Mouse (Mus musculus) forebrain, embryonic 14.5 days (tissue): ENCODE data around the gene Fgf14. TPM values are rescaled to one million over a fixed set of nuclear protein-coding genes. Genes with fewer than 3 reads are reported as not detected.
A peak's percentile ranks its signal among the peaks of the same experiment; 100 is the strongest.
"Not testable (repeated sequence)": the region's sequence is repeated elsewhere in the genome, so short reads cannot be mapped to it uniquely, and the experiment has no call there.

Experiments
- ATAC-seq: fragments of 200-750 bp; cut with Nextera tagmentation; 2 replicates; pipeline ENCODE4 v1.8.0; 2017; ENCODE audit warnings: mild to moderate bottlenecking, moderate library complexity
- DNase-seq: peaks from one replicate; pipeline ENCODE4 v3.0.0-alpha.2; 2015; ENCODE audit warnings: low spot score
- H3K27ac ChIP-seq: fragments of 300-500 bp; sonication (generic); 2 replicates; pipeline ENCODE4 v1.5.1; 2014; ENCODE audit warnings: low read depth, mild to moderate bottlenecking, control low read depth, low read length, moderate library complexity
- H3K27me3 ChIP-seq: fragments of 300-500 bp; sonication (generic); replicated peaks from 2 replicates; pipeline ENCODE4 v1.6.1; 2014; ENCODE audit warnings: low read length, control low read depth, mixed read lengths; ENCODE audit not compliant: control insufficient read depth, insufficient read depth
- H3K36me3 ChIP-seq: fragments of 300-500 bp; sonication (generic); 2 replicates; pipeline ENCODE4 v1.6.1; 2014; ENCODE audit warnings: low read length, control low read depth; ENCODE audit not compliant: control insufficient read depth, insufficient read depth
- H3K4me1 ChIP-seq: fragments of 300-500 bp; sonication (generic); 2 replicates; pipeline ENCODE4 v1.6.1; 2014; ENCODE audit warnings: antibody characterized with exemption, low read length, control low read depth; ENCODE audit not compliant: control insufficient read depth, insufficient read depth
- H3K4me2 ChIP-seq: fragments of 300-500 bp; sonication (generic); 2 replicates; pipeline ENCODE4 v1.6.1; 2014; ENCODE audit warnings: mild to moderate bottlenecking, control low read depth, low read length
- H3K4me3 ChIP-seq: fragments of 300-500 bp; sonication (generic); 2 replicates; pipeline ENCODE4 v1.5.1; 2014; ENCODE audit warnings: low read depth, low read length, control low read depth
- H3K9ac ChIP-seq: fragments of 300-500 bp; sonication (generic); 2 replicates; pipeline ENCODE4 v1.6.1; 2014; ENCODE audit warnings: mild to moderate bottlenecking, low read length, control low read depth, moderate library complexity
- H3K9me3 ChIP-seq: fragments of 300-500 bp; sonication (generic); replicated peaks from 2 replicates; pipeline ENCODE4 v1.6.1; 2016; ENCODE audit warnings: low read length, control low read depth, mixed read lengths; ENCODE audit not compliant: control insufficient read depth
- WGBS: fragments of 180-500 bp; shearing (Covaris S2); extraction: QIAGEN DNeasy Blood & Tissue Kit; methylation state at CpG from one replicate; pipeline ENCODE4 v1.1.7; 2014; 5-methylcytosine and 5-hydroxymethylcytosine counted together
- polyA plus RNA-seq: library from polyadenylated mRNA; unstranded; fragments of >200 nt; fragmentation: Nextera tagmentation; extraction: Ambion mirVana; gene quantifications from 2 replicates; pipeline ENCODE4 v1.2.1, GENCODE M21; 2014

Fgf14 gene
- polyA plus RNA-seq, 1 experiment from 2014 or later: 18.9 TPM

GRCm38 (mm10) chr14:124439298-124439697, 237.6 kb downstream of the Fgf14 start:
- not testable (repeated sequence) for H3K4me2 ChIP-seq, H3K9ac ChIP-seq, ATAC-seq, H3K4me1 ChIP-seq, DNase-seq, H3K27me3 ChIP-seq, H3K27ac ChIP-seq, H3K4me3 ChIP-seq, H3K9me3 ChIP-seq, H3K36me3 ChIP-seq
- 45% methylated on average over 3 of the region's 3 CpGs for WGBS

- no peak for DNase-seq
- no peaks in the 10 kb centered on the region for H3K27me3 ChIP-seq
- no peaks in the 10 kb centered on the region for H3K9me3 ChIP-seq
- H3K36me3 ChIP-seq: no peaks in the 10 kb centered on the region
- no peak overlapping the region for H3K4me2 ChIP-seq
- no peak for ATAC-seq
- H3K4me1 ChIP-seq: no peaks in the 10 kb centered on the region
- no peak overlapping the region for H3K4me3 ChIP-seq
- H3K9ac ChIP-seq: no peak overlapping the region
- 82% methylated on average over 2 of the region's 2 CpGs for WGBS
- H3K27ac ChIP-seq: no peak overlapping the region
Measured at GRCm38 (mm10) chr14:124411890-124412289, 265.0 kb downstream of the Fgf14 start.

- whole genome bisulfite sequencing: 3% methylated on average over 1 of the region's 1 CpGs
- Histone ChIP-seq H3K27ac (no peak overlapping the region), H3K9me3 (no peaks in the 10 kb centered on the region), H3K4me3 (no peak overlapping the region), H3K9ac (no peak overlapping the region), H3K4me1 (no peaks in the 10 kb centered on the region), H3K36me3 (no peaks in the 10 kb centered on the region), H3K4me2 (no peak overlapping the region), H3K27me3 (no peaks in the 10 kb centered on the region)
- DNase-seq (peak; percentile 72), ATAC-seq (peak; percentile 48; the same call in 1 of the 2 replicates)
Measured at GRCm38 (mm10) chr14:124410945-124411344, 266.0 kb downstream of the Fgf14 start.

GRCm38 (mm10) chr14:124328391-124328790, 348.5 kb downstream of the Fgf14 start:
- no peaks in the 10 kb centered on the region for H3K4me1 ChIP-seq
- no peak overlapping the region for H3K4me3 ChIP-seq
- no peak overlapping the region for H3K9ac ChIP-seq
- no peaks in the 10 kb centered on the region for H3K9me3 ChIP-seq
- no peaks in the 10 kb centered on the region for H3K27me3 ChIP-seq
- ATAC-seq (no peak), DNase-seq (no peak)
- no peaks in the 10 kb centered on the region for H3K36me3 ChIP-seq
- no peak overlapping the region for H3K4me2 ChIP-seq
- no peak overlapping the region for H3K27ac ChIP-seq

DNA sequence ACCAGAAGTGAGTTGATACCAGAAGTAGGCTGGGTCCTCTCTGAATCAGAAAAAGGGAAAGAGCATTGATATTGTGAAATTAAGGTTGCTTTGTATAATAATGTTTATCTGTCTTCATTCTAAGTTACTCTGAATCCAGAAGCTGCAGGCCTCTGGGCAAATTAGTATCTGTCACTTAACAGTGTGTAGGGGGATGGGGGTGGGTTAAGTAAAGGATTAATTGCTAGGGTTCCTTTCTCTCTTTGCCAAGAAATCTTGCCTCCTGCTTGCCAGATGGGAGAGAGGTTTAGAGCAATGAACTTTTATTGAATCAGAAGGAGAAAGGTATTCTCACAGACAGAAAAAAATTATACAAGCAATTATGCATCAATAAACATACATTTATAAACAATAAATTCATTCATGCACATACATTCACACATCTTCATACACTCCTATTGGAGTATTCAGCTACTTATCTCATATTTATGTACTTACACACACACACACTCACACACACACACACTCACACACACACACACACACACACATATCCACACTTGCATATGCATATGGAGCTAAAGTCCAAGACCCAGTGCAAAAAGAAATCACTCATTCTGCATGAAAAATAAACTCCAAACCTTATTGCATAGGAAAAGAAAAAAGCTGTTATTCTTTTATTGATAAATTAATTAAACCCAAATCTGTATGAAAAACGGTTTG, 357.8 kb downstream of the Fgf14 start:
- peak; percentile 95 for ATAC-seq
- Histone ChIP-seq H3K4me3 (no peak overlapping the region), H3K9me3 (no peaks in the 10 kb centered on the region), H3K36me3 (no peaks in the 10 kb centered on the region), H3K4me1 (no peaks in the 10 kb centered on the region), H3K27me3 (no peaks in the 10 kb centered on the region), H3K27ac (0 out of 2 replicates have a peak overlapping the region, but pooled peaks have one; percentile 33), H3K9ac (no peak overlapping the region), H3K4me2 (no peak overlapping the region)
- peak; percentile 83 for DNase-seq
- 26% methylated on average over 1 of the region's 1 CpGs for whole genome bisulfite sequencing

- no peak overlapping the region for H3K27ac ChIP-seq
- H3K4me2 ChIP-seq: no peak overlapping the region
- no peaks in the 10 kb centered on the region for H3K9me3 ChIP-seq
- ATAC-seq (no peak), DNase-seq (no peak)
- H3K4me3 ChIP-seq: no peak overlapping the region
- 91% methylated on average over 2 of the region's 2 CpGs for WGBS
- no peaks in the 10 kb centered on the region for H3K27me3 ChIP-seq
- H3K36me3 ChIP-seq: no peaks in the 10 kb centered on the region
- no peak overlapping the region for H3K9ac ChIP-seq
- no peaks in the 10 kb centered on the region for H3K4me1 ChIP-seq
Measured at GRCm38 (mm10) chr14:124315513-124315912, 361.4 kb downstream of the Fgf14 start.

DNA sequence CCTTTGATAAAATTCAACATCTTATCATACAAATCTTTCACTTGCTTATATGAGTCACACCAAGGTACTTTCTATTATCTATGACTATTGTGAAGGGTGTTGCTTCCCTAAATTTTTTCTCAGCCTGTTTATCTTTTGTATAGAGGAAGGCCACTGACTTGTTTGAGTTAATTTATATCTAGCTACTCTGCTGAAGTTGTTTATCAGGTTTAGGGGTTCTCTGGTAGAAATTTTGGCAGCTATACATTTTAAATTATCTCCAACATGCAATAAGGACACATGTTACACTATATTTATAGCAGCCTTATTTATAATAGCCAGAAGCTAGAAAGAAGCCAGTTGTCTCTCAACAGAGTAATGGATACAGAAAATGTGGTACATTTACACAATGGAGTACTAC, 389.9 kb downstream of the Fgf14 start:
- H3K36me3 ChIP-seq: no peaks in the 10 kb centered on the region
- no peak overlapping the region for H3K4me2 ChIP-seq
- no peak for ATAC-seq
- no peaks in the 10 kb centered on the region for H3K4me1 ChIP-seq
- H3K27ac ChIP-seq: no peak overlapping the region
- H3K9me3 ChIP-seq: no peaks in the 10 kb centered on the region
- no peak overlapping the region for H3K9ac ChIP-seq
- H3K4me3 ChIP-seq: no peak overlapping the region
- DNase-seq: no peak
- no peaks in the 10 kb centered on the region for H3K27me3 ChIP-seq

- DNase-seq (no peak), ATAC-seq (no peak)
- Histone ChIP-seq H3K4me3 (no peak overlapping the region), H3K4me1 (no peaks in the 10 kb centered on the region), H3K9ac (no peak overlapping the region), H3K9me3 (no peaks in the 10 kb centered on the region), H3K27me3 (no peaks in the 10 kb centered on the region), H3K27ac (no peak overlapping the region), H3K36me3 (no peaks in the 10 kb centered on the region), H3K4me2 (no peak overlapping the region)
Measured at GRCm38 (mm10) chr14:124278384-124278944, 398.5 kb downstream of the Fgf14 start.

- Histone ChIP-seq H3K4me1 (no peaks in the 10 kb centered on the region), H3K4me2 (no peak overlapping the region), H3K27me3 (no peaks in the 10 kb centered on the region), H3K4me3 (no peak overlapping the region), H3K27ac (no peak overlapping the region), H3K9me3 (no peaks in the 10 kb centered on the region), H3K9ac (no peak overlapping the region), H3K36me3 (no peaks in the 10 kb centered on the region)
- ATAC-seq (no peak), DNase-seq (peak; percentile 6)
Measured at GRCm38 (mm10) chr14:124266977-124267376, 409.9 kb downstream of the Fgf14 start.
